Mouse (Mus musculus) frontal cortex, postnatal 14 days (tissue): ENCODE results near the gene Nhlrc4.
A peak's percentile ranks its signal among the peaks of the same experiment; 100 is the strongest.

Experiments used
- DNase-seq, 2 experiments: peaks; one replicate each; pipeline ENCODE4 v3.0.0; 2022; ENCODE audit warnings: low spot score in 2 of 2

The Nhlrc4 gene

DNA sequence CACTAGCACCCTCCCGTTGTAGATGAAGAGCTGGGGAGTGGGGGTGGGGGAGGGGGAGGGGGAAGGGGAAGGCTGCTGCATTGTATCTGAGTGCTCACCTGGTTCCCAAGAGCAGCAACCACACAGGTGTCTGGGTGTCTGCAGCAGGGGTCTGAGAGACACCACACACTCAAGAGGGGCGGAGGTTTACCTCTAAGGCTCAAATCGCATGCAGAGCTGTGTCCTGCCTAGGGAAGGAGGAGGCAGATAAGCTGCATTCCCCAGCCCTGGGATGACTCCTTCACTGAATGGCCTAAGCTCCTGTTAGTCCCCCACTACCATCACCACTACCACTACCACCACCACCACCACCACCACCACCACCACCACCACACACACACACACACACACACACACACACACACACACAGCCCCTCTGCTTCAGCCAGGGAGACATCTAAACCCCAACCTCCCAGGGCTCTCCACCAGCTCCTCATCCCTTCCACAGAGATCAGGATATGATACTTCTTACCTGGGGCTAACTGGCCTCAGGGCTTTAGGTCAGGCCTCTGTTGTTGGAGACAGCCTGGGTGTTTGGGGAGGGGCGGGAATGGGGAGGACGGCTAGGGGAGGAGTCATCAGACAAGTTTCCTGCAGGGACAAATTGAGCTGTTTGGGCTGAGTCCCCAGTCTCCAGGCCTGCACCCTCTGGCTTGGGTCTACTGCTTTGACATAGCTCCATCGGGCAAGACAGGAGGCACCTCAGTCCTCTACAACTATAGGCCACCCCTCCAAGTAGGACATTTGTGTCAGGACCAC lies at the start of gene Nhlrc4, which contains the start of gene Pigq:
Gene Nhlrc4, minus strand, starts transcription at position 596 of the 798 bp plus-strand sequence.
Gene Pigq, minus strand, starts transcription at position 571 of the 798 bp plus-strand sequence.
- no peak for DNase-seq

DNA sequence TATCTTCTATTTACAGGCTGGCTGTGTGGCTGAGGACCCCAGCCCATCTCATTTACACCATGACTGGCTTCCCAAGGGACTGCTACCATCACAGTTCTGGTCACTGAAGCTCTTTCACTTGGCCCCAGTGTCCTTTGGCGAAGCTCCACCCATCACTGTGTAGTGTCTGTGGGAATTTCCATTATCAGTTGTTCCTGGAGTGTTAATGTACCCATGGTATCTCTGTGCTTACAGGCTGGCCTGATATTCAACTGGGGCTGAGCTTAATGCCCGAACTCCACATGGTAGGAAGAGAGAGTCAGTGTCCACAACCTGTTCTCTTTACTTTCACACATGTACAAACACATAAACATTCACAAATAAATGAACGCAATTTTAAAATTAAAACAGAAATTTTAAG lies 48.7 kb upstream of the Nhlrc4 start:
- DNase-seq = no peak

DNA sequence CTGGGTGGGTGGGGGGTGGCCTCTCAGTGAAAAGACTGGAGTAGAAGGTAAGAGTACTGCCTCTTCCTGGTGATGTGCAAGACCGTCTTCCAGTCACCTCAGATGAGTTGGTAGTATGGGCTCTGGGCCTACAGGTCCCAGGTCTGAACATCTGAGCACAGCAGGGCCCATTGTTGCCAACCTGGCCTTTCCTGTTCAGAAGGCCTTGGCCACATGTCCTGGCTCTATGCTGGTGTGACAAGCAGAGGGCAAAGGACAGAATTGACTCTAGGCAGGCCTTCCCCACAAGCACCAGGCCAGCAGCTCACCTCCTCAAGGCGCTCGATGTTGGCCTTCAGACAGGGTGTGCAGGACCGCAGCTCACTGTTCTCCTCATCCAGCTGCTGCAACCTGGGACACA lies 47.5 kb upstream of the Nhlrc4 start:
- DNase-seq = no peak

GRCm38 (mm10) chr17:25990331-25990730 lies 45.6 kb upstream of the Nhlrc4 start:
- no peak for DNase-seq

- peak; percentile 92 to 93 for DNase-seq
Observed at GRCm38 (mm10) chr17:25985306-25986294, 40.8 kb upstream of the Nhlrc4 start, which contains the start of gene Capn15. Capn15 (minus strand) TSS chr17:25985796.

GRCm38 (mm10) chr17:25984556-25985305 lies 40.0 kb upstream of the Nhlrc4 start:
- DNase-seq = no peak

DNA sequence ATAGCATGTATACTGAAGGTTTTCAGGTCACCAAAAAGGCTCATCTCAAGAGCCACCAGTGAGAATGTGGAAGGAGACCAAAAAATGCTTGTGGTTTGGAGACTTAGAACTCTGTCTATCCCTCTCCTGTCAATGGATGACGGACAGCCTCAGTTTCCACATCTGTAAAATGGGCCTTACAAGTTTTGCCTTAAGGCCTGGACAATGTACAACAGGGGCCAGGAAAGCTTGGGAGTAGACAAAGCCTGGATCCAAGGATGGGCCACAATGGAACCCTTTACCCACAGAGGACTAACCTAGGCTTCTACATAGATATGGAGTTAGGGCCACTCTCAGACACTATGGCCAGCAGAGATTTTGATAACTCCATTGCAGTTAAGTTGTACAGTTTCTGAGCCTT lies 39.3 kb upstream of the Nhlrc4 start:
- no peak for DNase-seq

DNA sequence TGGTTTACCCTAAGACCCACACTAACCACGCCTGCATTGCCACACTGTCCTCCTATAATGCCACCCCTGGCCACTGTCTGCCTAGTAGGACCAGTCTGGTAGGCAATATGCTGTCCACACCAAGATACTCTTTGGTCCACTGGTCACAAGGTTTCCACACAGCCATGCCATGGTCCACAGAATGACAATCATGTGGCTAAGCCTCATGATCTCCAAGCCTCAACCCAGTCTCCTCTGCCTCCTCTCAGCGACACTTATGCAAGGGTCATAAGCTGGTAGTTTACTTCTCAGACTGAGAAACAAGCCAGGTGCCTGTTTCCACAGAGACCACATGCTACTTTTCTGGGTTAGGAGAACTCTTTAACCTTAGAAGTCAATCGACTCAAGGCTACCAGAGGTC lies 38.2 kb upstream of the Nhlrc4 start:
- no peak for DNase-seq

DNA sequence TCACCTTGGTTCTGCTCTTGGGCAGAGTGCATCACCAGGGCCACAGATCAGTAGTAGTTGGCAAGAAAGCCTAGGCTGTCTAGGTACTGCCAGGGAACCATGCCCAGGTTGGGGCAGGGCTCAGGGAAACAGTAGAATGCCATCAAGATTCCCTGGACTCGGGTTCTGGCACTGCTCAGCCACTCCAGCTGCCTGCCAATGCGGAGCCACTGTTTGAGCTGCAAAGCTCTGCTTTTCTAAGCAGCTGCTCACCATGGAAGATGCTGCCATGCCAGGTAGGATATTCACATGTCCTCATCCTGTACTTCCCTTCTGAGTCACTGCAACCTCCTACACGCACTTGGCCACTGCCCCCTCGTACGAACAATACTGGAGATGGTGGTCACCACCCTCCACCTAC lies 36.1 kb upstream of the Nhlrc4 start:
- no peak for DNase-seq

- DNase-seq = no peak
Observed at GRCm38 (mm10) chr17:25979829-25980738, 35.3 kb upstream of the Nhlrc4 start.

GRCm38 (mm10) chr17:25970954-25971707 lies 26.4 kb upstream of the Nhlrc4 start:
- DNase-seq = no peak

DNA sequence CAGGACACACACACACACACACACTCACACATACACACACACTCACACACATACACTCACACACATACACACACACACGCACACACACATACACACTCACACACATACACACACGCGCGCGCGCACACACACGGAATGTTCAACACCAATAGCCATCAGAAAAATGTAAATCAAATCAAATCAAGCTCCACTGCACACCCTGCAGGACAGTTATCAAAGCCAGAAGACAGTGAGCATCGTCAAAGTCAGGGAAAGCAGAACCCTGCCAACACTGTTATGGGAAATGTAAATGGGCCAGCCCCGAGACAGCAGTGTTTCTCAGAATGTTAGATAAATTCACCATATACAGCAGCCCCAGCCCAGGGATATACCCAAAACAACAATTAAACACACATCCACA lies 25.7 kb upstream of the Nhlrc4 start:
- no peak for DNase-seq

DNA sequence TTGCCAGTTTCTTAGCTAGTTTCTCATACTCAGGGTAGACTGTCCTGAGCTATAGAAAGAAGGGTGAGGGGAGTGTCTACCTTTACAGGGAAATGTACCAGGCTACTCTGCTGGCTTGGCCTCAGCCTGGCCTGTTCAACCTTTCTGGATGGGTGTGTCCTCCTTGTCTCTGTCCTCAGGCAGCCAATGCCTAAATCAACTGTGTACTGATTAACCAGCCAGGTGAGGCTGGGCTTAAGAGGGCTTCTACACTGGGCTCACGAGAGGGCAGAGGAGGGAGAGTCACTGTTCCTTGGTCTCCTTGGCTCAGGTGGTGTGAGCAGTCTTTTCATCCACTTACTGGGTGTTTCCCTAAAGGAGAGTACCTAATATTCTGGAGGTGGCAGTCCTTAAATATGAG lies 23.4 kb upstream of the Nhlrc4 start:
- no peak for DNase-seq

- DNase-seq = no peak
Observed at GRCm38 (mm10) chr17:25967652-25968051, 22.9 kb upstream of the Nhlrc4 start.

DNA sequence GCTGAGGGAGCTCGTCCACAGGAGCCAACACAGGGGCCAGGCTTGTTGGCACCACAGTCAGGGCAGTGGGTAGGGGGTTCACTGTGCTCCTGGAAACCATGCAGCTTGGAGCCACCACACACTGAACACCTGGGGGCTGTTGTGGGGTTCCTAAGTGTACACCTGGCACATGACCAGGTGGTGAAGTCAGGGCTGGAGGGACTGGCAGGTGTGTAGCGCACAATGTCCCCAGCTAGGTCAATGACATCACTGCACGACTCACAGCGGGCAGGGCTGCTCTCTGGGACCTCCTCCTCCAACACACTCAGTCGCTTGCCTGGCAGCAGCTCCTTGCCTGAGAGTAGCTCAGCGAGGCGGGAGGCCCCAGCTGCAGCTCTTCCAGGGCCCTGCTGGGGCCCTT lies 19.5 kb upstream of the Nhlrc4 start:
- DNase-seq = no peak

DNA sequence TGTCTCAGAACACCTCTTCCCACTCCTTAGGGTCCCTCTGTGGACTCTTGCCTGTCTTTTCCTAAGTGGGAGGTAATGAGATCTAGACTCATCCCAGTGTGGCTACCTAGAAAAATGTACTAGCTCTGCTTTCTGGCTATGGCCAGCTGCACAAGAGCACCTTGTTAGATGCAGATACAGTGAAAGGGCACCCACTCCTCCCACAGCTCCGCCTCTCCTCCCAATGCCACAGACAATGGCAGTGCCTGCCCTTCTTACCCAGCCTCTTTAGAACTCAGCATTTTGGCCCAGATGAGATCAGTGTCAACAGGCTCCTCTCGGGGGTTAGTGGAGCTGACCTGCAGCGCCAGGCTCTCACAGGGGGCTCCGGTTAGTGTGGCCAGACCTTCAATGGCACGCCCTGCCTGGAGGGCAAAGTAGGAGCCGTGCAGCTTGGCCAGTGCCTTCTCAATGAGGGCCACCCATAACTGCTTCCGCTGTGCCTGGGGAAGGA lies 17.7 kb upstream of the Nhlrc4 start:
- DNase-seq = no peak

DNA sequence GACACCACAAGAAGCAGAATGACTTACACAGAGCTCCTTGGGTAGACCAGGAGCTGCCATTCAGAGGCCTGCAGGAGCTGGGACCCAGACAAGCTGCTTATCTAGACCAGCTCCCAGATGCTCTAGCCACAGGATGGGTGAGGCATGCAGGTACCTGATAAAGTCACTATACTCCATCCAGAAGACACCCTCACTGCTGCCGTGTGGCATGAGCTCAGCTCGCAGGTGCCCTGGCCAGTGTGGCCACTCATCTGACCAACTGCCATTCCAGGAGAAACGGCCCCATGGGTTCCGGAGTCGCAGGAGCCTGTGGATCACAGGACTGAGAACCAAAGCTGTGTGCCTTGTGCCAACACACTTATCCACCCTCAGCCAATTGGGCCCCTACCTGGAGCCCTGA lies 16.8 kb upstream of the Nhlrc4 start:
- no peak for DNase-seq

DNA sequence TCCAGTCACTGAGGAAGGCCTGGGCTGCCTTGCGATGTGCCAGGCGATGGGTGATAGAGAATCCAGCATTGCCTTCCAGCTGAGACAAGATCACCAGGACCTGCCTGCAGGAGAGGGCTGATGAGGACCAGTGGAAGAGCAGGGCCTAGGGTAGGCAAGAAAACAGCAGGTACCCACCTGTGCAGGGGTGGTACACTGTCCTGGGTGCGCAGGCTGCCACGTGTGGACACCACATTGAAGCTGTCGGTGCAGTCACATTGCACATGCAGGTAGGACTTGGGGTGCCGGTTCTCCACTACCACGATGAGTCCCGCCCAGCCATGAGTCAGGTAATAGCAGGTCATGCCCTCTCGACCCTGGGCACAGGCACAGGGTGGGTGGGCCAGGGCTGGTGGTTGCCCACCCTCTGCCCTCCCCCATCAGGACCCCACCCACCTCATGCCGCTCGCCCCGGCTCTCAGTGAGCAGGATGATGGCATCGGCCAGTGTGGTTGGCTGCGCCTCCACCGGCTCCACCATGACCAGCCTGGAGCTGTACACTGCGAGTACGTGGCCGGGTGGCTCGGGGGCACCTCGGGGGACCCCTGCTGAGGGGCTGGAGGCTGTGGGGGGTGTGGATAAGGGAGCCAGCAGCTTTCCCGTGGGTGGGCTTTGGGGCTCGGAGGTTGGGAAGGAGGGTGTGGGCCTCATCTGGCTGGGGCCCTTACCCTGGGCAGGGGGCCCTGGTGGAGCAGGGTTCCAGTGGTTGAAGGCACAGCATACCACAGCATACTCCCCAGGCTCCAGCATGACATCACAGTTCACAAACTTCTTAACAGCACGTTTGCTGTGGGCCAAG lies 15.1 kb upstream of the Nhlrc4 start:
- DNase-seq = no peak
